Mouse (Mus musculus) hematopoietic stem cell, adult 5-6 weeks (primary cell): Measurements from ENCODE around the gene Rnf103. TPM values are rescaled to one million over a fixed set of nuclear protein-coding genes. Genes with fewer than 3 reads are reported as not detected.
"Not testable (repeated sequence)": the region's sequence is repeated elsewhere in the genome, so short reads cannot be mapped to it uniquely, and the experiment has no call there.

Source experiments
- ATAC-seq, 2 experiments: fragments of 125-278 bp in 1 of 2; replicated peaks in 1 of 2; 2 replicates each; pipeline ENCODE4 v1.8.0; 2016 to 2017; ENCODE audit warnings: inconsistent platforms in 2 of 2, mild to moderate bottlenecking in 2 of 2, moderate number of reproducible peaks in 2 of 2, low read depth in 1 of 2, moderate TSS enrichment in 1 of 2; ENCODE audit not compliant: low FRiP score in 2 of 2, poor library complexity in 2 of 2, severe bottlenecking in 2 of 2, insufficient read depth in 1 of 2, low TSS enrichment in 1 of 2
- total RNA-seq: library from RNA; stranded (forward); fragments of 172-1452, 232-1000 nt; gene quantifications from 2 replicates; pipeline ENCODE4 v1.2.3, GENCODE M21; 2017

The Rnf103 gene
- 22.3 and 25.9 TPM in 2 replicates for total RNA-seq

DNA sequence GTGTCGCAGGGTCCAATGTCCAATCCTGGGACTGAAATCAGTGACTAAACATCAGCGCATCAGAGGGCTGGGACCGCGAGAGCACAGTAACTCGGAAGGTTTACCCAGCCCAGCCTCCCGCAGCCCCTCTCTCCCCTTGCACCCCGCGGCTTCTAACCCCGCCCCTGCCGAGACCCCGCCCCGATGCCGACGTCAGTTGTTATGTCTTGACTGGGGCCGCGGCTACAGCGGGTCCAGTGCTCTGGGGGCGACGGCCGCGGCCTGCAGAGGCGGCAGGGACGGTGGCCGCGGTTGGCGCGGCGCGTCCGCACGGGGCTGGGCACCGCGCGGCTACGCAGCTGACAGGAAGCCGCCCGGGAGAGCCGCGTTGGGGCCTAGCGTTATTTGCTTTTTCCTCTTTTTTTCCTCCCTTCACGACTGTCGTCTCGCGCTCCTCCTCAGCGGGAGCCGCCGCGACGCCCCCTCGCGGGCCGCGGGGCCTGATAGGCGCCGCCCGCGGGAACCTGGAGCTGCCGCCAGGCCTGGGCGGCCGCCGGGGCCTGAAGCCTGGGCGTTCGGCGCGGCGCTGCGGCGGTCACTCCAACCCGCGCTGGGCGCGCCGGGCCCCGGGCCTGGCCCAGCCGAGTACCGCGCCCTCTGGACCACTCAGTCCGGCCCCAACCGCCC is at the start of gene Rnf103:
Gene Rnf103 (plus strand): TSS at position 220 of the 666 bp plus-strand sequence.
- ATAC-seq: peak; percentile 95 to 99

- ATAC-seq: no peak
Observed at GRCm38 (mm10) chr6:71444756-71445155, 48.9 kb upstream of the Rnf103 start.

DNA sequence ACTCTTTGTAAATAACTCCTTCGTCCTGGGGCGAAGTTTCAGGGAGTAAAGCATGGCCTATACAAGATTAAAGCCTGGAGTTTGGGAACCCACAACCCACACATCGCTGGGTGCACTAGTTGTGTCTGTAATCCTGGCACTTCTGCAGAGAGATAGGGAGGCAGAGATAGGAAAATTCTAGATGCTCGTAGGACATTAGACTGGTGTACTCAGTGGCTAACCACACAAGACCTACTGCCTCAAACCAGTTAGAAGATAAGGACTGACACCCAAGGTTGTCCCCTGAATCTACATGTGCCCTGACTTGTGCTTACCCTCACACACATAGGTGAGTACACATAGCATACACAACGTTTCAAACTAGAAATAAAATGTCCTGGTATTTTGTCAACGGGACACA is 48.1 kb upstream of the Rnf103 start:
- ATAC-seq: no peak

GRCm38 (mm10) chr6:71452792-71453191 is 40.9 kb upstream of the Rnf103 start:
- peak; percentile 75 to 93 for ATAC-seq

- not testable (repeated sequence) for ATAC-seq
Observed at GRCm38 (mm10) chr6:71453983-71454739, 39.5 kb upstream of the Rnf103 start.

DNA sequence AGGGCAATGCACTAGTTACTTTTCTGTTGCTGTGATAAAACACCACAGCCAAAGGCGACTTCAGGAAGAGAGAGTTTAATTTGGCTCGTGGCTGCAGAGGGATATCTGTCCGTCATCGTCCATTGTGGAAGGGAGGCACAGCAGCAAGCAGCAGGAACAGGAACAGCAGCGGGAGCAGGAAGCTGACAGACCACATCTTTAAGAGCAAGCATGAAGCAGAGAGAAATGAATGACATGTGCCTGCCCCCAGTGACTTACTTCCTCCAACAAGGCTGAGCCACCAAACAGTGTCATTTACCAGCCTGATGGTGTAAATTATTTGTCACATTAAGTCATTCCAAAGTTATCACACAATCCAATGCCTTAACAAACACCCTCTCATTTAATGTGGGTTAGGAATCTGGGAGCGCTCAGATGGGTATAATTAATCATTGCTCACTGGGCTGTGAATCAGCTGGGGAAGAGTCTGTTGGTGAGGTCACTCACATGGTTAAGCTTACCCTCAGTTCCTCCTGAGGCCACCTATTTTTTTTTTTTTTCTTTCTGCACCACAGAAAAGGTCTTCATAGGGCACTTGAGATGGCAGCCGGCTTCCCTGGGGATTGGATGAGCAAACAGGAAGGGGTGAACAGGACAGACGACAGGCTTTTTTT is 35.6 kb upstream of the Rnf103 start:
- ATAC-seq: no peak

DNA sequence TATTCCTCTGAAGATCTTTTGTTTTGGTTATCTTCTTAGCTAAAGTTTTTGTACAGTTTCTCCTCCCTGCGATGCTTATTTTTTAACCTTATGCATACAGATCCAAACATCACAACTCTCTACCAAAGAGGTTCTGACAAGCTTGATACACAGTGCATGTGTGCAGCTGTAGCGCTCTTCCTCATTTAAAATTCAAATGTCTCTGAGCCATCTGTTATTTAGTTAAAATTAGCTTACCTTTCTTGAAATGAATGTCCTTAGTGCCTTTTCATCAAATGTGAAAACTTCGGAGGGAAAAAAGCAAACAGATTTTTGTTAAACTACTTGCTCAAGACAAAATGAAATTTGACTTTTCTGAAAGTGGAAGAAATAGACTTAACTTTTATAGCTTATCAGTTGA is 28.5 kb upstream of the Rnf103 start:
- ATAC-seq: no peak

- no peak; a peak in 1 of 4 replicates for ATAC-seq
Observed at GRCm38 (mm10) chr6:71467766-71468165, 25.9 kb upstream of the Rnf103 start.

GRCm38 (mm10) chr6:71469291-71469690 is 24.4 kb upstream of the Rnf103 start:
- ATAC-seq: no peak

- no peak for ATAC-seq
Observed at GRCm38 (mm10) chr6:71471830-71472520, 21.7 kb upstream of the Rnf103 start.

- ATAC-seq: no peak
Observed at GRCm38 (mm10) chr6:71472786-71473185, 20.9 kb upstream of the Rnf103 start.

DNA sequence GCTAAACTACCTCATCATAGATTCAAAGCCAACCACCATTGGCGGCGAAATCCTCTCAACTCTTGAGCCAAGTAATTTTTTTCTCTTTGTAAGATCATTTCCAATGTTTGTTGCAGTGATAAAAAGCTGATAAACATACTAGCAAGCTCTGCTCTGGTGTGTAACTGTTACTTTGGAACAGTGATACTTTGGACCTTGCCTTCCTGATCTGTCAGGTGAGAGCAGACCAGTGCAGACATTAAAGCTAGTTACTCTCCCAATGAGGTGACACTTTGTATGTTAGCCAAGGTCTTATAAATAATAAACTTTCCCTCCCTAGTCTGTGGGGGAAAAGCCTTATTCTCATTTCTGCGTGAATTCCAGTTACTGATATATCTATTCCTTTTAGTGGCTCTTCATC is 18.1 kb upstream of the Rnf103 start:
- no peak for ATAC-seq

GRCm38 (mm10) chr6:71476783-71477182 is 16.9 kb upstream of the Rnf103 start:
- ATAC-seq: no peak

DNA sequence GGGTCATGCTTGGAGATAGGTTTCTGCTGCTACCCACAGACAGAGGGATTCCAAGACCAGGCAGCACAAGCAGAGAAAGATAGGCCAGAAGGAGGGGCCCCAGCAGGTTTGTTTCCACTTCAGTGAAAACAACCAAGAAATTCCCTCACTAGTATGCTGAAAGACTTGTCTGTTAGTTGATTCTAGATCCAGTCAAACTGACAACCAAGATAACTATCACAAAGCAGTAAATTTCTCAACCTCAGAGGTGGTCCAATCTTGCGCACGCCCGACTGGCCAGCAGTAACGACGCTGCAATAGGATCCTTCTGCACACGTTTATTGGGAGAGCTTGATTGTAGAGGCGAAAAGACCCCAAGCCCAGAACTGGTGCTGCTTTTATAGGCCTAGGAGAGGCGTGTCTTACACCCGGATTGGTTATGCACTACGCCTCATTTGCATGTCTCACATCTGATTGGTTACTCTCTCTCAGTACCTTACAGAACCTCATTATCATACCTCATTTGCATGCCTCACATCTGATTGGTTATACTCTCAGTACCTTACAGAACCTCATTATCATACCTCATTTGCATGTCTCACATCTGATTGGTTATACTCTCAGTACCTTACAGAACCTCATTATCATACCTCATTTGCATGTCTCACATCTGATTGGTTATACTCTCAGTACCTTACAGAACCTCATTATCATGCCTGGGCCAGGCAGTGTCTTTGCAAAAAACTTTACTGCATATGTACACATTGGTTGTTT is 14.7 kb upstream of the Rnf103 start:
- ATAC-seq: not testable (repeated sequence)

- ATAC-seq: not testable (repeated sequence)
Observed at GRCm38 (mm10) chr6:71479588-71479987, 14.1 kb upstream of the Rnf103 start.

DNA sequence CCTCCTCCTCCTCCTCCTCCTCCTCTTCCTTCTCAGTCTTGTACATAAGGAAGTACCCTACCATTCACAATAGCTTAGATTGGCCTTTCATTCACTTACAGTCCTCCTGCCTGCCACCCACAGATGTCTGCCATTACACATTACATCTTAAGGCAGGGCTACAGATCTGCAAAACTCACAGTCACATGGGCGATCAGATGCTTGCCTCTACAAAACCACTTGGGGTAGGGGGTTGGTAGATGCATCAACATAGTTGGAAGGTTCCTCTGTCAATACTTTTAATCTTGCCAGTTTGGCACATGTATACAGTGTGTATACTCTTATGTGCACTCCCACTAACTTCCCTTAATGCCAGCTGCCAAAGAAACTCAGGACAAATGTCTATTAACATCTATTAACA is 13.6 kb upstream of the Rnf103 start:
- ATAC-seq: no peak

DNA sequence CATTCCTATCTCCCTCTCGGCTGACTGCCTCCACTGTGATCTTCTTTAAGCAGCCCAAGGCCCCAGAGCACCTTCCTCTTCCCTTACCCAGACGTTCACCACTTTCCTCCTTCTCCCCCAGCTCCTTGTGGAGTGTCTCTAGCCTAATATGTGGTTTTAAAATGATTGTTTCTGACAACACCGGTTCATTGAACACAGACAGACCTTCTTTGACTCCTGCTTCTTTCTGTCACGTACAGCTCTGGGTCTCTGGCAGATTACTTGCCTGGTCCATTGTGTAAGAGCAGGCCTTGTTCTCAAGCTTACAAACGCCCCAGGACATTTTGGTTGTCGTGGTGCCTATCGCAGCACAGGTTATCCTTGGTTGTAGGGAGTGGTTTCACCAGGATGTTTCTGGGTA is 12.6 kb upstream of the Rnf103 start:
- no peak for ATAC-seq
